Mouse (Mus musculus) fibroblast of lung, adult 2 months (primary cell): ENCODE measurements at regions not wholly inside any gene's neighbourhood (a gene's known extent, or its start where the extent isn't known, plus 50 kb on each side); places are given as distances from the start of the nearest gene placed in this dataset.

Experiments
- DNase-seq: peaks from one replicate; pipeline ENCODE4 v3.0.0-alpha.2; 2011; ENCODE audit warnings: low read depth

- DNase-seq: no peak
Observed at GRCm38 (mm10) chr9:67165486-67165885, 116.3 kb upstream of the Tpm1 start.

GRCm38 (mm10) chr9:67163746-67164145 lies 114.5 kb upstream of the Tpm1 start:
- no peak for DNase-seq

GRCm38 (mm10) chr9:67160785-67161455 lies 111.7 kb upstream of the Tpm1 start:
- DNase-seq: no peak

- DNase-seq: no peak
Observed at GRCm38 (mm10) chr9:67160350-67160749, 111.1 kb upstream of the Tpm1 start.

- DNase-seq: no peak
Observed at GRCm38 (mm10) chr9:67156590-67157259, 107.5 kb upstream of the Tpm1 start.

GRCm38 (mm10) chr9:67154062-67154461 lies 104.9 kb upstream of the Tpm1 start:
- no peak for DNase-seq

- no peak for DNase-seq
Observed at GRCm38 (mm10) chr9:67153333-67153732, 104.1 kb upstream of the Tpm1 start.

GRCm38 (mm10) chr9:67147656-67148055 lies 98.5 kb upstream of the Tpm1 start:
- no peak for DNase-seq

- DNase-seq: no peak
Observed at GRCm38 (mm10) chr9:67145392-67145791, 96.2 kb upstream of the Tpm1 start.

- no peak for DNase-seq
Observed at GRCm38 (mm10) chr9:67144511-67144910, 95.3 kb upstream of the Tpm1 start.

- peak; percentile 71 for DNase-seq
Observed at GRCm38 (mm10) chr9:67140319-67140887, 91.2 kb upstream of the Tpm1 start.

GRCm38 (mm10) chr9:67137681-67138080 lies 88.5 kb upstream of the Tpm1 start:
- DNase-seq: peak; percentile 87

- no peak for DNase-seq
Observed at GRCm38 (mm10) chr9:67137141-67137540, 87.9 kb upstream of the Tpm1 start.

- DNase-seq: no peak
Observed at GRCm38 (mm10) chr9:67136166-67136565, 87.0 kb upstream of the Tpm1 start.

- DNase-seq: no peak
Observed at GRCm38 (mm10) chr9:67134378-67134777, 85.2 kb upstream of the Tpm1 start.

- DNase-seq: no peak
Observed at GRCm38 (mm10) chr9:67132370-67132769, 83.2 kb upstream of the Tpm1 start.

- DNase-seq: no peak
Observed at GRCm38 (mm10) chr9:67130730-67131440, 81.7 kb upstream of the Tpm1 start.

- no peak for DNase-seq
Observed at GRCm38 (mm10) chr9:67129891-67130290, 80.7 kb upstream of the Tpm1 start.

GRCm38 (mm10) chr9:67129095-67129494 lies 79.9 kb upstream of the Tpm1 start:
- no peak for DNase-seq

GRCm38 (mm10) chr9:67121691-67122090 lies 72.5 kb upstream of the Tpm1 start:
- no peak for DNase-seq

- no peak for DNase-seq
Observed at GRCm38 (mm10) chr9:67118880-67119644, 69.9 kb upstream of the Tpm1 start.

GRCm38 (mm10) chr9:67118429-67118828 lies 69.2 kb upstream of the Tpm1 start:
- no peak for DNase-seq
